Mouse (Mus musculus) urinary bladder, postnatal 4 days (tissue): ENCODE data around the gene Supv3l1.
A peak's percentile ranks its signal among the peaks of the same experiment; 100 is the strongest.
"Not testable (repeated sequence)": the region's sequence is repeated elsewhere in the genome, so short reads cannot be mapped to it uniquely, and the experiment has no call there.

Source experiments
- DNase-seq, 2 experiments: peaks; one replicate each; pipeline ENCODE4 v3.0.0; 2021 to 2022; ENCODE audit warnings: low spot score in 2 of 2

Supv3l1 gene

GRCm38 (mm10) chr10:62449364-62450279 is at the start of gene Supv3l1, which contains the start of gene 4930507D05Rik:
Gene Supv3l1, minus strand, starts transcription at chr10:62449738.
Gene 4930507D05Rik, plus strand, starts transcription at chr10:62449489.
- DNase-seq, result peak; percentile 87 to 89

DNA sequence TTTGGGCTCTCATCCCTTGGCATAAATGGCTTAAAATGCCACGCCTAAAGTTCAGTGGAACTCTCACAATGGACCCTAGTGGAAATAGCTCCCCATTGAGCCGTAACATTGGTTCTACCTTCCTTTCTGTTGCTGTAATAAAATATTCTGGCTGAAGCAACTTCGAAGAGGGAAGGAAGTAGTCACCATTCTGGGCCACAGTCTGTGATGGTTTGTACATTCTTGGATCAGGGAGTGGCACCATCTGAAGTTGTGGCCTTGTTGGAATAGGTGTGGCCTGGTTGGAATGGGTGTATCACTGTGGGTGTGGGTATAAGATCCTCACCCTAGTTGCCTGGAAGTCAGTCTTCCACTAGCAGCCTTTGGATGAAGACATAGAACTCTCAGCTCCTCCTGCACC is 42.1 kb upstream of the Supv3l1 start:
- not testable (repeated sequence) for DNase-seq

GRCm38 (mm10) chr10:62488266-62488665 is 38.7 kb upstream of the Supv3l1 start:
- DNase-seq, result no peak

GRCm38 (mm10) chr10:62486618-62487415 is 37.3 kb upstream of the Supv3l1 start, which contains the start of gene Vps26a:
Gene Vps26a, minus strand, starts transcription at chr10:62486805.
- peak; percentile 98 to 99 for DNase-seq

DNA sequence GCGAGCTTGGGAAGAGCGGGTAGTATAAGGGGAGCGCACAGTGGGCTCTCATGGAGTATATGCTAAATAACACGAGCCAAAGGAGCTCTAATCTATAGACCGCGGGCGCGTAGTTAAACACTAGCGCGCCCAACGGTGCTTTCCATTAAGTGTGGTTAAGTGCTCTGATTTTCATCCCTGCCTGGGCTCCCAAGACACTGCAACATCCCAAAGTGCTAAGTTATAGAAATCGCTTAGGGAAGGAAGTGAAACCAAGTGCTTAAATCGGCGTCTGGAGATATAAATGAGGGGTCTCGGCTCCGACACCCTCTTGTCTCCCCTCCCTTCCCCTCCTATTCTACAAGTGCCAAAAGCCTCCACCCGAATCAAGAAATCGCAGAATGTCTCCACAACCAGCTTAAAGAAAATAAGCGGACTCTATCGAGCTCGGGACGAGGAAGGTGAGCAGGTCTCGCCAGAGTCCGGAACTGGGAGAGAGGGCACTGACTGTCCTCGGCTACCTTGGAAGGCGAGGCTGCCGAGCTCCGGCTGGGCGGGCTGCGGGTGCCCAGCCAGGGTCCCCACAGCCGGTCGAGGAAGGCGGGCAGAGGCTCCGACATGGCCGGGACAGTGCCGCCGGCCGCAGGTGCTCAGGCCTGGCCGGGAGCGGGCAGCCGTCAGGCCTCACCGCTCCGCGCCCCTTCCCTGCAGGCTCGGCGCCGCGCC is 36.5 kb upstream of the Supv3l1 start:
- DNase-seq, result no peak

- no peak for DNase-seq
These were observed 31.7 kb upstream of the Supv3l1 start for GRCm38 (mm10) chr10:62481108-62481852.

DNA sequence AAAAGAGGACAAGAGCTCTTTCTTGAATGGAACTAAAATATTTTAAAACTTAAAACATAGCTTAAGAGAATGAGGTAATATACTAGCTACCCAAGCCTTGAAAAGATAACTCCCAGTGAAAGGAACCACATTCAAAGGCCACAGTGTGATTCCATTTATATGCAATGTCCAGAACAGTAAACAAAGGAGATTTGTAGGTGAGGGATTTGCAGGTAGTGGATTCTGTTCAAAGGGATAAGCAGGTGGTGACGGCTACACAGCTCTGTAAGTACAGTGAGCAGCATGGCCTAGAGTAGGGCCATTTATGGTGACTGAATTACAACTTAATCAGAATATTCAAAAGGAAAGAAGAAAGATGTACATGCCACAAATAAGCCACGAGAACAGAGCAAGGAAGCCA is 27.4 kb upstream of the Supv3l1 start:
- no peak for DNase-seq

DNA sequence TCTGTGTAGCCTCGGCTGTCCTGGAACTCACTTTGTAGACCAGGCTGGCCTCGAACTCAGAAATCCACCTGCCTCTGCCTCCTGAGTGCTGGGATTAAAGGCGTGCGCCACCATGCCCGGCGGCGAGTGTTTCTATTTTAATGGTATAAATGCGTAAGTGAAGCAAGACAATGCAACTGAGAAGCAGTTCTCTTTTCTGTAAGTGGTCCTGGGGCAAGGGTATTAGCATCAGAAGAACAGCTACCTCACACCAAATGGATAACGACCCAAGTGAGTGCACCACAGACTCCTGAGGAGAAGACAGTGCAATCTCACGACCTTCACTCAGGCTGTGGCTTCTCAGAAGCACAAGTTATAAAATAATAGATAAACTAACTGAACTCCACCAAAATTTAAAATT is 25.4 kb upstream of the Supv3l1 start:
- DNase-seq, result no peak

DNA sequence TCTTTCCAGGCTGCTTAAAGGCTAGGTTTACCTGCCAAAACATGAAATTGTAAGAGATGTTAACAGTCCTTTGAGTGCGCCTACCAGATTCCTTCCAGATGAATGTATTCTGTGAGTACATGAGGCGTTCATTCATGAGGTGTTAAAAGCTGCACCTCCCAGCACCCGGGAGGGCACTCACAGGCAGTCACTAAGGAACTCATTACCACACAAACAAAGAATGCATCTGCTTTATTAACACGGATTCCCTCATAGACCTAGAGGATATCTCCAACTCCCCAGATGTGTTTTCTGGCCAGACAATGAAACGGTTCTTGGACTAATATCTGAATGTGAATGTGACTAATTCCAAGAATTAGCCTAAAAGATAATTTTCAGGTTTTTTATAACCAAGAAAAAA is 21.6 kb upstream of the Supv3l1 start:
- DNase-seq, result no peak

GRCm38 (mm10) chr10:62469736-62470135 is 20.2 kb upstream of the Supv3l1 start:
- no peak for DNase-seq

DNA sequence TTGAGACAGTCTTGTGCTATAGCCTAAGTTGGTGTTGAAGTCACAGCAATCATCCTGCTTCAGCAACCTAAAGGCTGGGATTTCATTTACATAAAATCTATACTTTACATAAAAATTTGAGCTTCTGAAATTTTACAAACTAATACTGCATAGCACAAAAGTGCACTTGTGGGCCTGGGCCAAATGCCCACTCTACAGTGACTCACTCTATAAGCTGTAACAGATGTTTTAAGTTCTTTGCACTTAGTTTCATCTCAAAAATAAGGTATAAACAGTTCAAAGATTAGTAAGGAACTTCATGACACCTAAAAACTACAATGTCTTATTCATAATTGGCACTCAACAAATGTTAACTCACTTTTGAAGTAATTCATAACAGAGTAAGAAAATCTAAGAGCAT is 11.8 kb upstream of the Supv3l1 start:
- DNase-seq, result no peak

DNA sequence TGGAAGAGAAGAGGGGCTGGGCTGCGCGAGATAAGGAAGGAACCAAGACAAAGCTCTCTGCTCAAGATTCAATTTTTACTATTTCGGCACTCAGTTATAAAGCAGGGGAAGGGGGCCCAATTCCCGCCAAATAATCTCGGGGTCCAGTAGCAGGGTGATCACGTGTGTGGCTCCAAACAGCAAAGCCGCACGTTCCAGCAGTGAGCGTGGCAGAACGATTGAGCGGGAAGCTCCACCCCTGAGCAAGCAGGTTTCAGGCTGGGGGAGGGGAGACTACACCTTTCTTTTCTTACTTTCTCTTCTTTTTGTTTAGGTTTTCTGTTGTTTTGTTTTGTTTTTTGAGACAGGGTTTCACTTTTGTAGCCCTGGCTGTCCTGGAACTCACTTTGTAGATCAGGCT is 2.5 kb upstream of the Supv3l1 start:
- DNase-seq, result not testable (repeated sequence)

DNA sequence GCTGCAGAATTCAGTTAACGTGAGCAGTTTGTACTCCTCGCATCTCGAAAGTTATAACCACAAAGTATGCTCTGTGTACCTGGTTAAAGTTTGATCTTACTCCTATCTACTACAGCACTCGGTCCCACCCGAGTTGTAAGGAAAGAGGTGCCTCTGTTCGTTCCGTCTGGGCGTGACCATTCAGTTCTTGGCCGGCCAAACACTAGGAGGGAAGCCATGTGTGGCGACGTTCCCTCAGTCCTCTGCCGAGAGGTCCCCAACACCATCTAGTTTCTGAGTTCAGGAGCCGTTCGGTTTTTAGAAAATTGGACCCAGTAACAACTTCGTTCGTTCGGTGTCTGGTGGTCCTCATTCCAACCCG is 722 bp upstream of the Supv3l1 start:
- DNase-seq, result no peak

DNA sequence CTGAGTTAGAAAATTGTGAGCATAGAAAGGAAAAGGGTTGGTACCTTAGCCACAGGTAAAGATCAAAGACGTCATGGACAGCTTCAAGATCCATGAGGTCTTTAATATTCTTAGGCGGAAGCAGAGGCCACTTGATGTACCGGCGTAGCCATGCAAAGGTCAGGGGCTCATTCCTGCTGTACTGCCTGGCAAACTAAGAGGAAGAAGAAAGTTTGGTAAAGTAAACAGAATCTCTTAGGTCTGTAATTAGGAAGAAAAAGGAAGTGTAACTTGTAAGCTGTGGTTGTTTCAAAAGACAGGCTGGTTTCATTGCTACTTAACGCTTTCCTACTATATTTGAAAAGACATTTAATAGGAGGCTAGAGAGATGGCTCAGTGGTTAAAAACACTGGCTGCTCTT is 19.1 kb downstream of the Supv3l1 start:
- no peak for DNase-seq

- no peak for DNase-seq
These were observed 24.3 kb downstream of the Supv3l1 start for GRCm38 (mm10) chr10:62425081-62425871.

- no peak for DNase-seq
These were observed 27.3 kb downstream of the Supv3l1 start, which contains the start of gene Hkdc1 for GRCm38 (mm10) chr10:62422255-62422654. Gene Hkdc1, minus strand, starts transcription at chr10:62422491.

DNA sequence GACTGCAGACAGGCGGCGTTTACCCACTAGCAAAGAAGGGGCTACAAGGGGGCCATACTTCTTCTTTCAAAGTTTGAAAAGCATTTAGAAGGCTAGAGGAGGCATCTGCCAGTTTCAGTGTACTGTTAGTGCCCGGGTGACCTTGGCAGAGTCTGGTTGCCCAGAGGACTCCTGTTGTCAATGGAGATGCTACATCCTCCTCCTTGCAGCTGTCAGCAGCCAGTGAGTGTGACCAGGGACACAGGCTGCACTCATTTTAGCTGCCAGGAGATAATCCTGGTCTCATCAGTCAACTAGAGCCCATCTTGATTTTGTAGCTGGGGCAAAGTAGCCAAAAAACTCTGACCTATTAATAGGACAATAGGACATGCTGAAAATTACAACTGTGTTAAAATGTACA is 28.4 kb downstream of the Supv3l1 start:
- no peak for DNase-seq

GRCm38 (mm10) chr10:62420399-62420798 is 29.1 kb downstream of the Supv3l1 start:
- DNase-seq, result no peak

DNA sequence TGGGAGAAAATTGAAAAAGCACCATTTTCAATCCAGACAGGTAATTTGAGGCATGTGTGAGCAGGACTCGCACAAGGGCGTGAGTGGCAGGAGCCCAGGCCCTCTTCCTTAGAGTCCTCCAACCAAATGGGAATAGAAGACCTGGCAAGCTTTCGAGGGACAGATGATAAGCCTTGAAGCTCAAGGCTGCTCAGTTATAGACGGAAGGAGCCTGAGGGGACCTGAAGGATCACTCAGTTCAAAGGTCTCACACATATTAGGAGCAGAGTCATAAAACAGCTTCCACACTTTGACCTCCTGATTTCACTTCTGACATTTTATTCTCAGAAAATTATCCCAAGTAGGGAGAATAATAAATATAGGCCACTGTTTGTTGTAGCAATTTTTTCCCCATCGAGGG is 30.1 kb downstream of the Supv3l1 start:
- DNase-seq, result no peak

- no peak for DNase-seq
These were observed 30.6 kb downstream of the Supv3l1 start for GRCm38 (mm10) chr10:62418831-62419356.
